Mouse (Mus musculus): ENCODE measurements around the gene Srrm2. TPM values are rescaled to one million over a fixed set of nuclear protein-coding genes. Genes with fewer than 3 reads are reported as not detected.
"Not testable (repeated sequence)": the region's sequence is repeated elsewhere in the genome, so short reads cannot be mapped to it uniquely, and the experiment has no call there.

Srrm2 gene
- total RNA-seq, 2 experiments from 2014 or later = 275 to 287 TPM

DNA sequence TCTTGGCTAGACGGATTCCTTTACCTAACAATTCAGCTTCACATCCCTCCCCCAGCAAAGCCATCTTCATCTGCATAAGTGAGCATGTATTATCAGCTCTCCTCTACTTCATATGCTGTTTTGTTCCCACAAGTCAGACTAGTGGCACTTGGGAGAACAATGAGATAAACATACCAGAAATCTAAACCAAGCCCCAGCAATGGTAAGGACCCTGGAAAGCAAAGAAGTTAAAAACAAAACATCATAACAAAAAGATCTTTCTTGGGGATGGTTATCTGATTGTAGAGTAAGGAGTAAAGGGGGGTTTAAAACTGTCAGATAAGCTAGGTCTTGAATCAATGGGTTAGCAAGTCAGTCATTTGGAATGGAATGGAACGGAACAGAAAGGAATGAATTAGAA is 19.8 kb upstream of the Srrm2 start:
- no peak for DNase-seq

GRCm38 (mm10) chr17:23770896-23771283 is 19.4 kb upstream of the Srrm2 start:
- DNase-seq = no peak

- peak; percentile 98 for DNase-seq
Observed at GRCm38 (mm10) chr17:23771284-23772218, 18.8 kb upstream of the Srrm2 start, which contains the start of gene Flywch1. Gene Flywch1 (minus strand): TSS chr17:23771602.

GRCm38 (mm10) chr17:23772219-23772556 is 18.1 kb upstream of the Srrm2 start:
- not testable (repeated sequence) for DNase-seq

- DNase-seq = no peak
Observed at GRCm38 (mm10) chr17:23773676-23774075, 16.7 kb upstream of the Srrm2 start.

- DNase-seq = peak; percentile 89
Observed at GRCm38 (mm10) chr17:23774090-23774489, 16.2 kb upstream of the Srrm2 start.

DNA sequence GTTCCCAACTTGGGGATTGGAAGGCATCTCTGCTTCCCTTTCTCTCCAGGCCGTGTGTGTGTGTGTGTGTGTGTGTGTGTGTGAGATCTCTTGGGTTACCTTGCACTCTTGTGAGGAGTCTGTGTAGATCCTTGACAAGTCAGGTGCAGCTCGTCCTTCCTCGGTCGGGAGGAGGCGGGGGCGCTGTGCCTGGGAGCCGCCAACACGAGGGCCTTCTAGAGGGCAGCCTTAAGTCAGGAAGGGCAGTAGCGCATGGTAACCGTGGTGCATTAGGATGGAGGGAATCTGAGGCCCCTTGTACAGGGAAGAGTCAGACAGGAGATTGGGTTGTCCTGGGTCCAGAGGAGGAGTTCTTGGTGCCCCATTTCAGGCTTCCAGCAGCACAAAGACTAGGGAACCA is 14.1 kb upstream of the Srrm2 start:
- no peak for DNase-seq

DNA sequence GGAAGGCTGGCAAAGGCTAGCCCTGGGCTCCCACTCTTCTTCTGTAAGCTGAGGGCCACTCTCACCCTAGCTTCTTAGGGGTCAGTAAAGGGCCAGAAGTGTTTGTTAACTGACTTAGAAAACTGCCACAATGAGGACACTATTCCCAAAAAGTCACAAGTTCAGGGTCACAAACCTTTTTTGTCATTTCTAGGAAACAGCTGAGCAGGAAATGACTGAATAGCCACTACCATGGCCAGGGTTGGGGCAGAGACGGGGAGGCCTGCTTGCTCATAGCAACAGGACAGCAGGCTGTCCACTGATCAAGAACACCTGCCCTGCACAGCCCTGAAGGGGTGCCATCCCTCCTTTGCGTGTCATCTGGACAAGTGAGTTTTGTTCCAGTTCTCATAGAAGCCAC is 13.2 kb upstream of the Srrm2 start:
- no peak for DNase-seq

DNA sequence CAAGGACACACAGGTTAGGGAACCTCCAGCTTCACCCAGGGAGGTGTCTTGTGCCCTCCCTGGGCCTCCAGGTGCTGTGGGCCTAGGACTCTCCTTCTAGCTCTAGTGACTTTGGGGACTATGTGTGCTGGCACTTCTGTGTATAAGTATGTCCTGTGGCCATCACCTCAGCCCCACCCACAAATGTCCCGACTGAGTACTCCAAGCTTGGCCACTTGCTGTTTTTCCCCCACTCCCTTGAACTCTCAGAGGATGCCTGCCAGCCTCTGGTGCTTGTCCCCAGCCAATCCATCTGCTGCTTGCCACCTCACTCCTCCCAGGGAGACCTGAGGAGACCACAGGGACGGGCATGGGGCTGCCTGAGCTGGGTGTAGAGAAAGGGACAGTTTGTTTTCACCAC is 11.9 kb upstream of the Srrm2 start:
- no peak for DNase-seq

DNA sequence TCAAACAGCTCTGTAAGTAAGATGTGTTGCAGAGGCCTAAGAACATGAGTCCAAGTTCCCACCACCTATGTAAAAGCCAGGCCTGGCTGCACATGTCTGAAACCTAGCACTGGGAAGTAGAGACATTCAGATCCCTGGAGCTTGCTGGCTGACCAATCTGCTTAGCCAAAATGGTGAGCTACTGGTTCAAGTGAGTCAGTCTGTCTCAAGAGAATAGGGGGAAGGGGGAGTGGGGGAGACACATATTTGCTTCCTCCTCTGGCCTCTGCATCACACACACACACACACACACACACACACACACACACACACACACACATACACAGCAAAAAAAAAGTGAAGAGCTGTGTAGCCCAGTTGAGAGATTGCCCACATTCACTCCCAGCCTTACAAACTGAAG is 7.0 kb upstream of the Srrm2 start:
- no peak for DNase-seq

DNA sequence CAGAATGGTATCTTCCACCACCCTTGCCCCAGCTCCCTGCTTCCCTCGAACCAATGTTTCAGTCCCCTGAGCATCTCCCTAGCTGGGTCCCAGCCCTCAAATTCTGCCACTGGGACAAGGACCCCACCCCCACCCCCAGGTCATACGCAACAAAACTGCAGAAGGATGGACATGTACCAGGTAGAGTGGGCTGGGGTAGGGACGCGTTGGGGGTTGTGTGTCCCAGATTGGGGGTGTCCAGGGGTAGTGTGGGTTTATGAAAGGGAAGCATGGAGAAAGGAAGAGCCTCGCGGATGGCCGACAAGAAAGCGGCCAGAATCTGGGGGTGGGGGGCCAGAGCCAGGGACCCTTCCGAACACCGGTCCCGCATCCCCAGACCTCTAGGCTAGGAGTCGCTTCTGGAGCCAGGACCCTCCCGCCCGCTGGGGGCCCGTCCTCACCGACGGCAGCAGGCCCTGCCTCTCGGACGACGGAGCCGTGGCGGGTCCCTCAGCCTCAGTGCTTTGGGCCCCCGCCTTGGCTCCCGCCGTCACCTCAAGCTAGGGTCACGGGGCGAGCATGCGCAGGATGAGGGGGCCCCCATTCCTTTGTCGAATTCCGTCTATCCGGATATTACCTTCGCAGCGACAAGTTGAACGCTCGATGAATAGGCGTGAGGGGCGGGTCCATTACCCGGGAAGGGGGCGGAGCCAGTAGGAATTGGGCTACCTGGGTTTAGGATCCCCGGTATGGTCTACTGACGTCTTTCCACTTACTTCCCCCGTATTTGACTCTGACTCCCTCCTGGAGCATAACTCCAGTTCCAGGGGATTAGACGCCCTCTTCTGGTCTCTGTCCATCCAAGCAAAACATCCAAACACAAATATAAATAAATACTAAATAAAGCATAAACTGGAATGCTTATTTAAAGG is 4.5 kb upstream of the Srrm2 start, which contains the start of gene Flywch2:
Flywch2 (minus strand) TSS at position 521 of the 911 bp plus-strand sequence.
- peak; percentile 71 for DNase-seq

DNA sequence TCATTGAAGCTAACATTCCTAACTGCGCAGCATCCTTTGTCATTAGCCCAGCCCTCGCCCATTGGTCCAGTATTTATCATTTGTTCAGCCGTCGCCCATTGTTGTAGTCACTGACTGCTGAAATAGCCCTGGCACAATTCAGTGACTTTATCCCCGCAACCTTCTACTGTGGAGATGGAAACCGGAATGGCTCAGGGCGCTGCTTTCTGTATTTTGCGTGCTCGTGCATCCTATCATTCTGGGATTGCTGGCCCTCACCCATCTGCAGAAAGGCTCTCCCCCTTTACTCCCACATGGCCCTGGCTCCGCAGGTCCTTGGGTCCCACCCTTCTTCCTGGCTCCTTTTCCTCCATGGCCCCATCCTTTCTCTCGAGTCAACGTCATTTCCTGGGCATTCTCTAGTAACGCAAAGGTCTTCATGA is 3.8 kb upstream of the Srrm2 start:
- no peak for DNase-seq

DNA sequence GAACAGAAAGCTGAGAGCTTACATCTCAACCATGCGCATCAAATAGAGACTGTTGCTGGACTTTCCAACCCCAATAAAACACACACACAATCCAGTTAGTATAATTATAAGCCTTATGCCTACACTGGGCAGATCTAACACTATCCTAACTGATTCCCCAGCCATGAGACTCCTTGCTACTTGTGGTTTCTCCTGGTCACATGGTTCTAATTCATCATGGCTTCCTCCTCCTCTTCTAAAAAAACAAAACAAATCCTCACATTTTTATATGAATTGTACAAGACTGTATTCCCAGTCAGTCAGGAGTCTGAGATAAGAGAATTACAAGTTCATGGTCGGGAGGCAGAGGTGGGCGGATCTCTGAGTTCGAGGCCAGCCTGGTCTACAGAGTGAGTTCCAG is 1.4 kb upstream of the Srrm2 start:
- no peak for DNase-seq

- no peak for DNase-seq
Observed at GRCm38 (mm10) chr17:23789749-23790268, 523 bp upstream of the Srrm2 start.

GRCm38 (mm10) chr17:23791079-23791357 is 686 bp downstream of the Srrm2 start:
- no peak for DNase-seq

DNA sequence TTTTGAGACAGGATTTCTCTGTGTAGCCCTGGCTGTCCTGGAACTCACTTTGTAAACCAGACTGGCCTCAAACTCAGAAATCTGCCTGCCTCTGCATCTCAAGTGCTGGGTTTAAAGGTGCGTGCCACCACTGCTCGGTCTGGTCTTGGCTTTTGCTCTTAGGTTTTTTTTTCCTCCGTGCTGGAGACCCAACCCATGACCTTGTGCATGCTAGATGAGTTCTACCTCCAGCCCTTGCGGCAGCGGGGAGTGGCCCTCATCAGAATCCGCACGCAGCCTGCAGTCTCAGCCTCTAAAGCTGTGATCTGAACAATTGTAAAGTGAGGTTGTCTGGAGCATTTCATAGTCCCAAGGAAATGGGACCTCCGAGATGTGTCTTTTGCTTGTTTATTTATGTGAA is 5.0 kb downstream of the Srrm2 start:
- DNase-seq = no peak

GRCm38 (mm10) chr17:23797316-23797715 is 7.0 kb downstream of the Srrm2 start:
- DNase-seq = no peak

GRCm38 (mm10) chr17:23801627-23802026 is 11.3 kb downstream of the Srrm2 start:
- DNase-seq = no peak

DNA sequence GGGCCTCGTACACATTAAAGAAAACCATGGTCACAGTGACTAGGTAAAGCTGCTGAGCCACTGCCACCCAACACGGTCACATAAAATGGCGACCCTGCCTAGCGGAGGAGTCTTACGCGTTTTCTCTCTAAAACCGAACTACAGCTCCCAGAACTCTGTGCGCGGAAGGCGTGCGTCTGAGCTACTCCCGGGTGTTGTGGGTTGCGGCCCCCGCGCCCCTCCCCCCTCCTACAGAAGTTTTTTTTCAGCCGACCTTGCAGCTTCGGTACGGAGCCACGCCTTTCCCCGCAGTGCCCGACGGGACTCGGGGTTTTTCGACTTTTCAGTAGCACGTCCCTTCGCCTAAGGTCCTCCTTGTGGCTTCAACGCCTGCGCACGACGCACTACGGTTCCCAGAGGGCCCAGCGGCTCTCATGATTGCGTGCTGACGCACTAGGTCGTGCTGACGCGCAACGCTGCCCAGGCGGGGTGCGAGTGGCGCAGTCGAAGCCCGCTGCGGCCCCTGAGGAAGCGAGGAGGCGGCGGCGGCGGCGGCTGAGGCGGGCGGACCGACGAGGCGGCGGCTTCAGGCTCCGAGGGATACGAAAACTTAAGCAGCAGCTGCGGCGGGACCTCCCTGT is 12.5 kb downstream of the Srrm2 start:
- peak; percentile 97 for DNase-seq

DNA sequence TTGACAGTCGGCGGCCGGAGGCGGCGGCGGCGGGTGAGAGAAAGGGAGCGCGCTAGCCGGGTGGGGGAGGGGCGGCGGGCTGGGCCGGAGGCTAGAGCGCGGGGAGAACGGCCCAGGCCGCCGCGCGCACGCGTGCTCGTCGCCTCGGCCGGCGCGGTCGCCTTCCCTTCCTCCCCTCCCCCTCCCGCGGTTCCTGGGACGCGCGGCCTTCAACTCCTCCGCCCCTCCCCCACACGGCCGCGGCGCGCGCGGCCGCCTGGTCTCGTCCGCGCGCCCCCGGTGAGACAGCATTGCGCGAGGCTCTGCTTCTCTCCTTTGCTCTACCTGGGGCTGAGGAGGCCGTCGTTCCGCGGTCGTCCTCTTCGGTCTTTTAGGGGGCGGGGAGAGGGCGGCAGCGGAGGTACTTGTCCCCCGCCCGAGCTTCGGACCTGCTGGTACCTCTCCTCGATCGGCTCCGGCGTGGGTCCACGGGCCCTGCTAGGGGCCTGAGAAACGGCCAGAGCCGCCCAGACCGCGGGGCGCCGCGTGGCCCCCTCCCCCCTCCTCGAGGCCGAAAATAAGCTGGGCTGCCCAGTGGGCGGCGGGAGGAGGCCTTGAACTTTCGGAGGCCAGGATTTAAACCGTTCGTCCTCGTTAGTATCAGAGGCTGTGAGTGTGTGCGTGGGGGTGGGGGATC is 13.2 kb downstream of the Srrm2 start:
- peak; percentile 87 for DNase-seq

GRCm38 (mm10) chr17:23804426-23805085 is 14.2 kb downstream of the Srrm2 start:
- no peak for DNase-seq

DNA sequence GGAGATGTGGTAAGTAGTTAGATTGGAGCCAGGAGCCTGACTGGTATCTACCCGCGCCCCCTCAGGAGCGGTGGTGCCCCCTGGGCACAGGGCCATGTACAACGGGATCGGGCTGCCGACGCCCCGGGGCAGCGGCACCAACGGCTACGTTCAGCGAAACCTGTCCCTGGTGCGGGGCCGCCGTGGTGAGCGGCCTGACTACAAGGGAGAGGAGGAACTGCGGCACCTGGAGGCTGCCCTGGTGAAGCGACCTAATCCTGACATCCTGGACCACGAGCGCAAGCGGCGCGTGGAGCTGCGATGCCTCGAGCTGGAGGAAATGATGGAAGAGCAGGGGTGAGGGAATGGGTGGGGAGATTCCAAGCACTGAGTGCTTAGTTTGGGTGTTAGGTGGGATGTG is 16.5 kb downstream of the Srrm2 start:
- peak; percentile 67 for DNase-seq
